Mouse (Mus musculus) midbrain, embryonic 12.5 days (tissue): ENCODE data around the gene Eif4a3. TPM values are rescaled to one million over a fixed set of nuclear protein-coding genes. Genes with fewer than 3 reads are reported as not detected.
A peak's percentile ranks its signal among the peaks of the same experiment; 100 is the strongest.
"Not testable (repeated sequence)": the region's sequence is repeated elsewhere in the genome, so short reads cannot be mapped to it uniquely, and the experiment has no call there.

Experiments used
- ATAC-seq: fragments of 200-750 bp; cut with Nextera tagmentation; 2 replicates; pipeline ENCODE4 v1.8.0; 2017; ENCODE audit warnings: low read depth, moderate TSS enrichment, moderate library complexity; ENCODE audit not compliant: low FRiP score
- H3K27ac ChIP-seq: fragments of 300-500 bp; sonication (generic); replicated peaks from 2 replicates; pipeline ENCODE4 v1.5.1; 2016; ENCODE audit warnings: mild to moderate bottlenecking
- H3K27me3 ChIP-seq: fragments of 300-500 bp; sonication (generic); 2 replicates; pipeline ENCODE4 v1.6.1; 2016; ENCODE audit warnings: mild to moderate bottlenecking
- H3K36me3 ChIP-seq: fragments of 300-500 bp; sonication (generic); 2 replicates; pipeline ENCODE4 v1.6.1; 2016
- H3K4me1 ChIP-seq: fragments of 300-500 bp; sonication (generic); 2 replicates; pipeline ENCODE4 v1.6.1; 2016
- H3K4me2 ChIP-seq: fragments of 300-500 bp; sonication (generic); replicated peaks from 2 replicates; pipeline ENCODE4 v1.6.1; 2016; ENCODE audit warnings: mild to moderate bottlenecking, moderate library complexity
- H3K4me3 ChIP-seq: fragments of 300-500 bp; sonication (generic); 2 replicates; pipeline ENCODE4 v1.5.1; 2016; ENCODE audit warnings: mild to moderate bottlenecking
- H3K9ac ChIP-seq: fragments of 300-500 bp; sonication (generic); replicated peaks from 2 replicates; pipeline ENCODE4 v1.6.1; 2016; ENCODE audit warnings: mild to moderate bottlenecking, moderate library complexity
- H3K9me3 ChIP-seq: fragments of 300-500 bp; sonication (generic); 2 replicates; pipeline ENCODE4 v1.6.1; 2016; ENCODE audit warnings: mild to moderate bottlenecking
- WGBS: fragments of 180-500 bp; shearing (Covaris S2); methylation state at CpG from one replicate; pipeline ENCODE4 v1.1.7; 2016; 5-methylcytosine and 5-hydroxymethylcytosine counted together
- polyA plus RNA-seq: library from polyadenylated mRNA; unstranded; fragments of >200 nt; fragmentation: Nextera tagmentation; extraction: Ambion mirVana; gene quantifications from 2 replicates; pipeline ENCODE4 v1.2.1, GENCODE M21; 2016

Gene Eif4a3
- polyA plus RNA-seq, 1 experiment from 2014 or later, result 341 TPM

- no peak overlapping the region for H3K27ac ChIP-seq
- no peaks in the 10 kb centered on the region for H3K27me3 ChIP-seq
- H3K4me3 ChIP-seq, result no peak overlapping the region
- no peaks in the 10 kb centered on the region for H3K4me1 ChIP-seq
- no peaks in the 10 kb centered on the region for H3K9me3 ChIP-seq
- no peak overlapping the region for H3K4me2 ChIP-seq
- peaks cover 87% of the 10 kb centered on the region for H3K36me3 ChIP-seq
- no peak for ATAC-seq
- WGBS, result 88% methylated on average over 20 of the region's 20 CpGs
- H3K9ac ChIP-seq, result no peak overlapping the region
These were observed 12.5 kb downstream of the Eif4a3 start for GRCm38 (mm10) chr11:119287207-119287992.

- Histone ChIP-seq H3K9me3 (no peaks in the 10 kb centered on the region), H3K4me1 (no peaks in the 10 kb centered on the region), H3K36me3 (peaks cover 73% of the 10 kb centered on the region), H3K27ac (peak overlapping the region; percentile 35; the same call in 1 of the 2 replicates), H3K4me3 (no peak overlapping the region), H3K4me2 (no peak overlapping the region), H3K27me3 (no peaks in the 10 kb centered on the region), H3K9ac (no peak overlapping the region)
- ATAC-seq, result no peak
- WGBS, result 84% methylated on average over 9 of the region's 9 CpGs
These were observed 13.9 kb downstream of the Eif4a3 start for GRCm38 (mm10) chr11:119285791-119286527.

GRCm38 (mm10) chr11:119281030-119281429, 18.9 kb downstream of the Eif4a3 start:
- no peak overlapping the region for H3K4me3 ChIP-seq
- WGBS, result 88% methylated on average over 15 of the region's 15 CpGs
- H3K36me3 ChIP-seq, result peaks cover 40% of the 10 kb centered on the region
- no peak overlapping the region for H3K27ac ChIP-seq
- H3K4me1 ChIP-seq, result no peaks in the 10 kb centered on the region
- no peaks in the 10 kb centered on the region for H3K9me3 ChIP-seq
- H3K9ac ChIP-seq, result no peak overlapping the region
- H3K4me2 ChIP-seq, result no peak overlapping the region
- ATAC-seq, result no peak
- H3K27me3 ChIP-seq, result no peaks in the 10 kb centered on the region

GRCm38 (mm10) chr11:119273186-119273930, 26.5 kb downstream of the Eif4a3 start:
- peaks cover 7% of the 10 kb centered on the region for H3K4me1 ChIP-seq
- no peak overlapping the region for H3K27ac ChIP-seq
- H3K9me3 ChIP-seq, result no peaks in the 10 kb centered on the region
- peaks cover 39% of the 10 kb centered on the region for H3K36me3 ChIP-seq
- 89% methylated on average over 8 of the region's 8 CpGs for WGBS
- H3K27me3 ChIP-seq, result no peaks in the 10 kb centered on the region
- no peak overlapping the region for H3K9ac ChIP-seq
- H3K4me2 ChIP-seq, result no peak overlapping the region
- no peak overlapping the region for H3K4me3 ChIP-seq
- no peak for ATAC-seq

GRCm38 (mm10) chr11:119272492-119272891, 27.4 kb downstream of the Eif4a3 start:
- not testable (repeated sequence) for H3K4me2 ChIP-seq, H3K27ac ChIP-seq, H3K9me3 ChIP-seq, ATAC-seq, H3K4me3 ChIP-seq, H3K9ac ChIP-seq, H3K27me3 ChIP-seq
- peaks cover 39% of the 10 kb centered on the region for H3K36me3 ChIP-seq
- H3K4me1 ChIP-seq, result peaks cover 14% of the 10 kb centered on the region
- WGBS, result 60% methylated on average over 3 of the region's 3 CpGs

GRCm38 (mm10) chr11:119268557-119269195, 31.2 kb downstream of the Eif4a3 start:
- Histone ChIP-seq H3K27ac (no peak overlapping the region), H3K9me3 (no peaks in the 10 kb centered on the region), H3K4me2 (peak overlapping the region; percentile 91), H3K4me1 (peaks cover 16% of the 10 kb centered on the region), H3K36me3 (peaks cover 21% of the 10 kb centered on the region), H3K27me3 (no peaks in the 10 kb centered on the region), H3K9ac (peak overlapping the region; percentile 71), H3K4me3 (peak overlapping the region; percentile 67)
- WGBS, result 77% methylated on average over 16 of the region's 16 CpGs
- no peak for ATAC-seq

GRCm38 (mm10) chr11:119267768-119268556, 31.9 kb downstream of the Eif4a3 start, which contains the start of gene Gaa:
TSS of gene Gaa (plus strand) at chr11:119267887.
- Histone ChIP-seq H3K36me3 (peaks cover 20% of the 10 kb centered on the region), H3K9ac (peak within 1 kb of the TSS; percentile 71), H3K27ac (no peak within 1 kb of the TSS; the same call in 1 of the 2 replicates), H3K27me3 (no peaks in the 10 kb centered on the region), H3K4me1 (peaks cover 16% of the 10 kb centered on the region), H3K9me3 (no peaks in the 10 kb centered on the region), H3K4me3 (peak within 1 kb of the TSS; percentile 67), H3K4me2 (peak within 1 kb of the TSS; percentile 91)
- peak; percentile 79 for ATAC-seq
- WGBS, result 6% methylated on average over 52 of the region's 52 CpGs

GRCm38 (mm10) chr11:119267241-119267674, 32.6 kb downstream of the Eif4a3 start:
- peak overlapping the region; percentile 91 for H3K4me2 ChIP-seq
- WGBS, result 51% methylated on average over 6 of the region's 6 CpGs
- peaks cover 16% of the 10 kb centered on the region for H3K4me1 ChIP-seq
- no peak overlapping the region; the same call in 1 of the 2 replicates for H3K9ac ChIP-seq
- H3K27ac ChIP-seq, result no peak overlapping the region
- no peaks in the 10 kb centered on the region for H3K27me3 ChIP-seq
- ATAC-seq, result no peak; the same call in 1 of the 2 replicates
- H3K36me3 ChIP-seq, result peaks cover 21% of the 10 kb centered on the region
- H3K4me3 ChIP-seq, result peak overlapping the region; percentile 67; the same call in 1 of the 2 replicates
- no peaks in the 10 kb centered on the region for H3K9me3 ChIP-seq

GRCm38 (mm10) chr11:119265811-119266210, 34.1 kb downstream of the Eif4a3 start:
- 64% methylated on average over 7 of the region's 7 CpGs for WGBS
- Histone ChIP-seq H3K9me3 (no peaks in the 10 kb centered on the region), H3K4me1 (peaks cover 16% of the 10 kb centered on the region), H3K4me2 (no peak overlapping the region), H3K27me3 (no peaks in the 10 kb centered on the region), H3K27ac (no peak overlapping the region), H3K4me3 (no peak overlapping the region), H3K9ac (no peak overlapping the region), H3K36me3 (peaks cover 33% of the 10 kb centered on the region)
- ATAC-seq, result no peak

GRCm38 (mm10) chr11:119264413-119264812, 35.5 kb downstream of the Eif4a3 start:
- Histone ChIP-seq H3K9ac (no peak overlapping the region), H3K27ac (no peak overlapping the region), H3K9me3 (no peaks in the 10 kb centered on the region), H3K4me1 (peaks cover 16% of the 10 kb centered on the region), H3K4me3 (no peak overlapping the region), H3K4me2 (no peak overlapping the region), H3K27me3 (no peaks in the 10 kb centered on the region), H3K36me3 (peaks cover 41% of the 10 kb centered on the region)
- WGBS, result 94% methylated on average over 13 of the region's 13 CpGs
- ATAC-seq, result no peak

GRCm38 (mm10) chr11:119259977-119260376, 39.9 kb downstream of the Eif4a3 start:
- Histone ChIP-seq H3K36me3 (peaks cover 41% of the 10 kb centered on the region), H3K9ac (no peak overlapping the region), H3K27ac (no peak overlapping the region), H3K27me3 (no peaks in the 10 kb centered on the region), H3K4me1 (peaks cover 11% of the 10 kb centered on the region; the same call in 1 of the 2 replicates), H3K4me2 (no peak overlapping the region), H3K4me3 (no peak overlapping the region), H3K9me3 (no peaks in the 10 kb centered on the region)
- ATAC-seq, result no peak
- 89% methylated on average over 8 of the region's 8 CpGs for WGBS
